Mouse (Mus musculus) forebrain, embryonic 11.5 days (tissue): ENCODE measurements around the gene Dnajc7. TPM values are rescaled to one million over a fixed set of nuclear protein-coding genes. Genes with fewer than 3 reads are reported as not detected.
A peak's percentile ranks its signal among the peaks of the same experiment; 100 is the strongest.
"Not testable (repeated sequence)": the region's sequence is repeated elsewhere in the genome, so short reads cannot be mapped to it uniquely, and the experiment has no call there.

Experiments
- ATAC-seq: fragments of 200-750 bp; cut with Nextera tagmentation; replicated peaks from 2 replicates; pipeline ENCODE4 v1.8.0; 2017; ENCODE audit warnings: moderate TSS enrichment; ENCODE audit not compliant: low FRiP score
- DNase-seq: peaks from one replicate; pipeline ENCODE4 v3.0.0-alpha.2; 2017; ENCODE audit warnings: low spot score
- H3K27ac ChIP-seq: fragments of 300-500 bp; sonication (generic); 2 replicates; pipeline ENCODE4 v1.5.1; 2014; ENCODE audit warnings: low read depth, low read length
- H3K27me3 ChIP-seq: fragments of 300-500 bp; sonication (generic); 2 replicates; pipeline ENCODE4 v1.6.1; 2014; ENCODE audit warnings: mild to moderate bottlenecking, low read length, mixed read lengths; ENCODE audit not compliant: control insufficient read depth, insufficient read depth
- H3K36me3 ChIP-seq: fragments of 300-500 bp; sonication (generic); 2 replicates; pipeline ENCODE4 v1.6.1; 2014; ENCODE audit warnings: mild to moderate bottlenecking, low read length, moderate library complexity, mixed read lengths; ENCODE audit not compliant: control insufficient read depth, insufficient read depth
- H3K4me1 ChIP-seq: fragments of 300-500 bp; sonication (generic); replicated peaks from 2 replicates; pipeline ENCODE4 v1.6.1; 2014; ENCODE audit warnings: low read length, mixed read lengths; ENCODE audit not compliant: control insufficient read depth, insufficient read depth
- H3K4me2 ChIP-seq: fragments of 300-500 bp; sonication (generic); 2 replicates; pipeline ENCODE4 v1.6.1; 2014; ENCODE audit warnings: low read depth, mild to moderate bottlenecking, low read length, moderate library complexity, mixed read lengths; ENCODE audit not compliant: severe bottlenecking
- H3K4me3 ChIP-seq: fragments of 300-500 bp; sonication (generic); 2 replicates; pipeline ENCODE4 v1.5.1; 2014; ENCODE audit warnings: low read depth, low read length
- H3K9ac ChIP-seq: fragments of 300-500 bp; sonication (generic); 2 replicates; pipeline ENCODE4 v1.6.1; 2014; ENCODE audit warnings: low read length
- H3K9me3 ChIP-seq: fragments of 300-500 bp; sonication (generic); 2 replicates; pipeline ENCODE4 v1.6.1; 2016; ENCODE audit warnings: low read length, mixed read lengths; ENCODE audit not compliant: control insufficient read depth
- WGBS: fragments of 180-500 bp; shearing (Covaris S2); extraction: QIAGEN DNeasy Blood & Tissue Kit; methylation state at CpG from one replicate; pipeline ENCODE4 v1.1.7; 2014; 5-methylcytosine and 5-hydroxymethylcytosine counted together
- polyA plus RNA-seq: library from polyadenylated mRNA; unstranded; fragments of >200 nt; fragmentation: Nextera tagmentation; extraction: Ambion mirVana; gene quantifications from 2 replicates; pipeline ENCODE4 v1.2.1, GENCODE M21; 2014

Gene Dnajc7
- polyA plus RNA-seq, 1 experiment from 2014 or later = 95.9 TPM

GRCm38 (mm10) chr11:100582836-100583235, 37.1 kb downstream of the Dnajc7 start:
- Histone ChIP-seq H3K9ac (no peak overlapping the region), H3K9me3 (no peaks in the 10 kb centered on the region), H3K4me1 (0 out of 2 replicates have a peak, but pooled peaks cover 2% of the 10 kb centered on the region), H3K27ac (no peak overlapping the region), H3K36me3 (peaks cover 20% of the 10 kb centered on the region), H3K4me2 (no peak overlapping the region), H3K4me3 (no peak overlapping the region), H3K27me3 (no peaks in the 10 kb centered on the region)
- ATAC-seq (no peak), DNase-seq (no peak)
- 91% methylated on average over 2 of the region's 2 CpGs for WGBS

GRCm38 (mm10) chr11:100582413-100582812, 37.6 kb downstream of the Dnajc7 start:
- ATAC-seq, H3K27ac ChIP-seq, H3K9ac ChIP-seq, H3K4me1 ChIP-seq, H3K4me3 ChIP-seq, H3K4me2 ChIP-seq, DNase-seq, H3K9me3 ChIP-seq, H3K27me3 ChIP-seq: not testable (repeated sequence)
- peaks cover 20% of the 10 kb centered on the region for H3K36me3 ChIP-seq
- 93% methylated on average over 1 of the region's 1 CpGs for WGBS

- 92% methylated on average over 4 of the region's 4 CpGs for WGBS
- H3K4me2 ChIP-seq = no peak overlapping the region
- no peaks in the 10 kb centered on the region for H3K27me3 ChIP-seq
- H3K4me1 ChIP-seq = 0 out of 2 replicates have a peak, but pooled peaks cover 2% of the 10 kb centered on the region
- no peaks in the 10 kb centered on the region for H3K9me3 ChIP-seq
- H3K9ac ChIP-seq = no peak overlapping the region
- DNase-seq (no peak), ATAC-seq (no peak)
- H3K36me3 ChIP-seq = peaks cover 20% of the 10 kb centered on the region
- no peak overlapping the region for H3K4me3 ChIP-seq
- H3K27ac ChIP-seq = no peak overlapping the region
Measured at GRCm38 (mm10) chr11:100581756-100582155, 38.2 kb downstream of the Dnajc7 start.

GRCm38 (mm10) chr11:100580275-100580674, 39.7 kb downstream of the Dnajc7 start:
- H3K9ac ChIP-seq = no peak overlapping the region
- peaks cover 14% of the 10 kb centered on the region for H3K36me3 ChIP-seq
- DNase-seq = no peak
- H3K4me1 ChIP-seq = 0 out of 2 replicates have a peak, but pooled peaks cover 6% of the 10 kb centered on the region
- no peaks in the 10 kb centered on the region for H3K9me3 ChIP-seq
- H3K4me3 ChIP-seq = no peak overlapping the region
- no peaks in the 10 kb centered on the region for H3K27me3 ChIP-seq
- 91% methylated on average over 13 of the region's 13 CpGs for WGBS
- H3K4me2 ChIP-seq = no peak overlapping the region
- H3K27ac ChIP-seq = no peak overlapping the region
- ATAC-seq = no peak

- H3K27me3 ChIP-seq = no peaks in the 10 kb centered on the region
- 0 out of 2 replicates have a peak, but pooled peaks cover 6% of the 10 kb centered on the region for H3K4me1 ChIP-seq
- DNase-seq (no peak), ATAC-seq (no peak)
- H3K4me3 ChIP-seq = no peak overlapping the region
- H3K9me3 ChIP-seq = no peaks in the 10 kb centered on the region
- no peak overlapping the region for H3K9ac ChIP-seq
- 95% methylated on average over 9 of the region's 9 CpGs for WGBS
- no peak overlapping the region for H3K4me2 ChIP-seq
- H3K27ac ChIP-seq = no peak overlapping the region
- H3K36me3 ChIP-seq = peaks cover 8% of the 10 kb centered on the region
Measured at GRCm38 (mm10) chr11:100579116-100579799, 40.7 kb downstream of the Dnajc7 start.

- ATAC-seq = no peak
- Histone ChIP-seq H3K27ac (no peak overlapping the region), H3K4me3 (no peak overlapping the region), H3K9ac (no peak overlapping the region), H3K27me3 (no peaks in the 10 kb centered on the region), H3K36me3 (no peaks in the 10 kb centered on the region; the same call in 1 of the 2 replicates), H3K4me1 (0 out of 2 replicates have a peak, but pooled peaks cover 6% of the 10 kb centered on the region), H3K4me2 (no peak overlapping the region), H3K9me3 (no peaks in the 10 kb centered on the region)
- 87% methylated on average over 8 of the region's 8 CpGs for WGBS
- no peak for DNase-seq
Measured at GRCm38 (mm10) chr11:100577852-100578599, 41.9 kb downstream of the Dnajc7 start.

- H3K27ac ChIP-seq = no peak overlapping the region
- ATAC-seq = no peak
- no peak for DNase-seq
- no peak overlapping the region for H3K9ac ChIP-seq
- no peak overlapping the region for H3K4me2 ChIP-seq
- no peaks in the 10 kb centered on the region for H3K9me3 ChIP-seq
- H3K36me3 ChIP-seq = no peaks in the 10 kb centered on the region
- H3K4me3 ChIP-seq = no peak overlapping the region
- peaks cover 4% of the 10 kb centered on the region; the same call in 1 of the 2 replicates for H3K4me1 ChIP-seq
- H3K27me3 ChIP-seq = no peaks in the 10 kb centered on the region
- WGBS = 71% methylated on average over 21 of the region's 21 CpGs
Measured at GRCm38 (mm10) chr11:100576256-100576655, 43.7 kb downstream of the Dnajc7 start.

- DNase-seq (no peak), ATAC-seq (peak; percentile 57; the same call in 1 of the 2 replicates)
- H3K9me3 ChIP-seq = no peaks in the 10 kb centered on the region
- WGBS = 19% methylated on average over 2 of the region's 2 CpGs
- H3K4me2 ChIP-seq = peak overlapping the region; percentile 83
- H3K27ac ChIP-seq = no peak overlapping the region
- peak overlapping the region; percentile 55 for H3K9ac ChIP-seq
- H3K27me3 ChIP-seq = peaks cover 2% of the 10 kb centered on the region
- H3K36me3 ChIP-seq = no peaks in the 10 kb centered on the region
- peaks cover 10% of the 10 kb centered on the region for H3K4me1 ChIP-seq
- peak overlapping the region; percentile 61 for H3K4me3 ChIP-seq
Measured at GRCm38 (mm10) chr11:100575484-100575855, 44.5 kb downstream of the Dnajc7 start.
